Mouse (Mus musculus): ENCODE measurements around the gene D11Wsu47e. TPM values are rescaled to one million over a fixed set of nuclear protein-coding genes. Genes with fewer than 3 reads are reported as not detected.
A peak's percentile ranks its signal among the peaks of the same experiment; 100 is the strongest.

D11Wsu47e gene
- polyA plus RNA-seq, 1 experiment from 2014 or later = 28.8 TPM

DNA sequence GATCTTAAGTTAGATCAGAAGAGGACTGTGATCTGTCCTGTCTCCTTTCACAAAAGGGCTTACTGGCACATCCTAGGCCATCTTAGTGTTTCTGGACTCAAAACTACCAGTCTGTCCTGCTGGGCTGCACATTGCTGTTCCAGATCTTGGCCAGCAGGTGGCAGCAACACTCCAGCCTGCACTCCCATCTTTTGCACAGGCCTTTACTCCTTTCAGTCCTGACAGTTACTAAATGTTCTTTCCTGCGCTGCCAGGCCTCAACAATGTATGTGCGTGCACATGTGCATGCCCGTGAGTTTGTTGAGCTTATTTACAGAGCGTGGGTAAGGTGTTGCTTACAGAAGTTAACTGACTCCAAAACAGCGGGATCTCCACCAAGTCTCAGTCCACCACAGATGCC lies 19.5 kb downstream of the D11Wsu47e start:
- WGBS = 44% methylated on average over 5 of the region's 5 CpGs
- H3K4me1 ChIP-seq (ENCODE audit: control insufficient read depth, insufficient read depth, low read length) = no peaks in the 10 kb centered on the region
- ATAC-seq (ENCODE audit: low FRiP score, low TSS enrichment) (peak; percentile 27; the same call in 1 of the 2 replicates), DNase-seq (peak; percentile 85)
- no peaks in the 10 kb centered on the region for H3K27me3 ChIP-seq (ENCODE audit: control insufficient read depth, insufficient read depth, low read length)
- H3K27ac ChIP-seq (replicated peaks; ENCODE audit: low read depth, low read length) = no peak overlapping the region
- no peak overlapping the region for H3K4me2 ChIP-seq (ENCODE audit: low read length)
- H3K9me3 ChIP-seq (ENCODE audit: control insufficient read depth, low read length) = no peaks in the 10 kb centered on the region
- no peak overlapping the region for H3K4me3 ChIP-seq (replicated peaks; ENCODE audit: low read depth, low read length)
- no peak overlapping the region for H3K9ac ChIP-seq (replicated peaks; ENCODE audit: low read length)
- 0 out of 2 replicates have a peak, but pooled peaks cover 10% of the 10 kb centered on the region for H3K36me3 ChIP-seq (ENCODE audit: control insufficient read depth, insufficient read depth, low read length)

DNA sequence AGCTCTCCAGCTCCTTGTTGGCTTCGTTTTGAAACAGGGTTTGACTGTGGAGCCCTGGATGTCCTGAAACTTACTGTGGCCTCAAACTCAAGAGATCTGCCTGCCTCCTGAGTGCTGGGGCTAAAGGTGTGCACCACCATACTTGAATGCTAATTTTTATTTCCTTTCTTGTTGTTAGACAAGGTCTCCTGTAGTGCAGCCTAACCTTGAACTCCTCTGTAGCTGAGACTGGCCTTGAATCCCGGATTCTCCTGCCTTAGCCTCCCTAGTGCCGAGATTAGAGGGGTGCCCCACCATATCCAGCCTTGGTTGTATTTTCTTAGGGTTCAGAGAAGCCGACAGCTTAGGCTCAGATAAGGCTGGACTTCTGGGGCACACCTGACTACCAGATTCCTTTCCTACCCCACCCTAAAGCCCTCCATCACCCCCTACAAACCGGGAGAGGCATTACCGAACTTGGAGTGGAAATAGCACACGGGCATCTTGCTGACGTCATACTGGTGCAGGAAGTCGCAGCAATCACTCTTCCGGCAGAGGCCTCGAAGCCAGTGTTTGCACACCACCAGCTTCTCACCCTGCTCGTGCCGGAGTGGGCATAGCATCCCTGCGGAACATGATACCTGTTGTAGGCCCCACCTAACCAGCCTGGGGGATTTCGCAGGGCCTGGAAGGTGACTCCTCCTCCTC lies 21.9 kb downstream of the D11Wsu47e start:
- Histone ChIP-seq H3K9me3 (ENCODE audit: control insufficient read depth, low read length) (no peaks in the 10 kb centered on the region), H3K27ac (replicated peaks; ENCODE audit: low read depth, low read length) (no peak overlapping the region), H3K36me3 (ENCODE audit: control insufficient read depth, insufficient read depth, low read length) (0 out of 2 replicates have a peak, but pooled peaks cover 7% of the 10 kb centered on the region), H3K27me3 (ENCODE audit: control insufficient read depth, insufficient read depth, low read length) (no peaks in the 10 kb centered on the region), H3K4me2 (ENCODE audit: low read length) (no peak overlapping the region), H3K4me3 (replicated peaks; ENCODE audit: low read depth, low read length) (no peak overlapping the region), H3K9ac (replicated peaks; ENCODE audit: low read length) (no peak overlapping the region), H3K4me1 (ENCODE audit: control insufficient read depth, insufficient read depth, low read length) (peaks cover 21% of the 10 kb centered on the region)
- no peak for ATAC-seq (ENCODE audit: low FRiP score, low TSS enrichment)
- WGBS = 91% methylated on average over 15 of the region's 15 CpGs
- no peak for DNase-seq

DNA sequence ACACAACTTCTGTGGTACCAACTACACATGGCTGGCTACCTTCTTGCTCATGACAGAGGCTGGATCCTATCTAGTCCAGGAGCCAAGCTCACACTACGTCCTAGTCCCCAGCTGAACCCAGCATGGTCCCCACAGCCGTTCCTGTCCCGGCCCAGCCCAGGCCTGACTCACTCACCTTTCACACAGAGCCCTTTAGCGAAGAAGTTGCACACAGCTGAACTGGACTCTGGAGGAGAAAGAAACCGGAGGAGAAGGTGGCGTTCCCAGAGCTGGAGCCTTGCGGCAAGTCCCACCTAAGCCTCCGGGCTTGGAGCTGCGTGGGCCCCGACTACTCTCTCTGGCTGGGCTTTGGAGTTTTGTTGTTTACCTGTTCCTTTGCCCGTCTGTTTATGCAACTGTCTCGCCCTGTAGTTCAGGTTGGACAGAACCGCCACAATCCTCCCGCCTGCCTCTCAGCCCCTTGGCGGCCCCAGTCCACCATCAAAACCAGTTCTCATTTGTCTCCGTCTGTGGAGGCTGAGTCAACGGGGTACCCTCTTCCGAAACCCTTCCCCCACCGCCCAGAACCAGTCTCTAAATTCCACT lies 24.5 kb downstream of the D11Wsu47e start:
- Histone ChIP-seq H3K9me3 (ENCODE audit: control insufficient read depth, low read length) (no peaks in the 10 kb centered on the region), H3K36me3 (ENCODE audit: control insufficient read depth, insufficient read depth, low read length) (0 out of 2 replicates have a peak, but pooled peaks cover 3% of the 10 kb centered on the region), H3K4me2 (ENCODE audit: low read length) (no peak overlapping the region), H3K27me3 (ENCODE audit: control insufficient read depth, insufficient read depth, low read length) (no peaks in the 10 kb centered on the region), H3K4me3 (replicated peaks; ENCODE audit: low read depth, low read length) (no peak overlapping the region), H3K9ac (replicated peaks; ENCODE audit: low read length) (no peak overlapping the region), H3K27ac (replicated peaks; ENCODE audit: low read depth, low read length) (no peak overlapping the region), H3K4me1 (ENCODE audit: control insufficient read depth, insufficient read depth, low read length) (peaks cover 22% of the 10 kb centered on the region)
- DNase-seq (no peak), ATAC-seq (ENCODE audit: low FRiP score, low TSS enrichment) (no peak)
- WGBS = 54% methylated on average over 19 of the region's 19 CpGs

DNA sequence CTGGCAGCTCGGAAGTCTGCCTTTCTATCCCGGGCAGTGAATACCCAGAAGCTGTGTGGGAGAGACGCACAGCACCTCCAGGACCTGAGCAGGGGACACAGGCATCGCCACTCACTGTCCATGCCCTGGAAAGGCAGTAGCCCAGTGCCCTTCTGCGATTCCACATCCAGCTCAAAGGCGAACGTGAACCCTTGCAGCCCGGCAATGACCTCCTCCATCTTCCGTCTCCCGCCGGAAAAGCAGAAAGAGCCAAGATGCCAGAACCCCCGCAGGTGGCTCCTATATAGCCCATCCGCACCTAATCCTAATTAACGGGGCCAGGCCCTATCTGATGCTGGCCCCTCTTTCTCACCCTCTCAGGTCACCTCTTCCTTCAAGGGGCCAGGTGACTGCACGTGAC lies 25.1 kb downstream of the D11Wsu47e start:
- DNase-seq = no peak
- Histone ChIP-seq H3K27ac (replicated peaks; ENCODE audit: low read depth, low read length) (0 out of 2 replicates have a peak overlapping the region, but pooled peaks have one; percentile 70), H3K36me3 (ENCODE audit: control insufficient read depth, insufficient read depth, low read length) (0 out of 2 replicates have a peak, but pooled peaks cover 3% of the 10 kb centered on the region), H3K9me3 (ENCODE audit: control insufficient read depth, low read length) (no peaks in the 10 kb centered on the region), H3K9ac (replicated peaks; ENCODE audit: low read length) (0 out of 2 replicates have a peak overlapping the region, but pooled peaks have one; percentile 12), H3K4me1 (ENCODE audit: control insufficient read depth, insufficient read depth, low read length) (peaks cover 22% of the 10 kb centered on the region), H3K27me3 (ENCODE audit: control insufficient read depth, insufficient read depth, low read length) (no peaks in the 10 kb centered on the region), H3K4me3 (replicated peaks; ENCODE audit: low read depth, low read length) (no peak overlapping the region), H3K4me2 (ENCODE audit: low read length) (0 out of 2 replicates have a peak overlapping the region, but pooled peaks have one; percentile 12)
- ATAC-seq (ENCODE audit: low FRiP score, low TSS enrichment) = peak; percentile 31; the same call in 1 of the 2 replicates
- WGBS = 12% methylated on average over 15 of the region's 15 CpGs

DNA sequence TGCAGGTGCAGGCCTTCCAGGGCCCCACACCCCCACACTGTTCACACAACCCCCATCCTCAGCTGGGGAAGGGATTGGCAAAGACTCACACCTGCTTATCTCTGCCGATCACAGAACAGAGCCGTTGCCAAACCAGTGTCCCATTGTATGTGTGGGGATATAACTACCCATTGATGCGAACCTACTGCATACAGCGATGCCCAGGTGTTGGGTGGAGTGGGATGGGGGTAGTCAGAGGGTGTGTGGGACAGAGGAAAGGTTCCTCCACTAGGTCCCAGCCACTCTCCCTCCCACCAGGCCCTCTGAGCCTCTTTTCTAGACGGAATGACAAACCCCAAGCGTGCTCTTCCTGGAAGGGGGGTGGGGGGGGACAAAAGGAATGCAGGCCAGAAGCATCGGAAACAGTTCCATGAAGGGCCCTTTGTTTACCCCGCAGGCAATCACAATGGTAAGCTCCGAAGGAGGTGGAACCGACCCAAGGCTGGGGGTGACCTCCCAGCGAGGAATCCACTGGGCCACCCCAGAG lies 25.6 kb downstream of the D11Wsu47e start, which contains the start of gene Cpsf4l:
Cpsf4l (minus strand) TSS at position 287 of the 526 bp plus-strand sequence.
- peak within 1 kb of the TSS; percentile 70 for H3K27ac ChIP-seq (replicated peaks; ENCODE audit: low read depth, low read length)
- 2% methylated on average over 11 of the region's 11 CpGs for WGBS
- peak within 1 kb of the TSS; percentile 32; the same call in 1 of the 2 replicates for H3K9ac ChIP-seq (replicated peaks; ENCODE audit: low read length)
- ATAC-seq (ENCODE audit: low FRiP score, low TSS enrichment) (peak; percentile 51; the same call in 1 of the 2 replicates), DNase-seq (peak; percentile 62)
- peak within 1 kb of the TSS; percentile 12; the same call in 1 of the 2 replicates for H3K4me2 ChIP-seq (ENCODE audit: low read length)
- no peaks in the 10 kb centered on the region for H3K27me3 ChIP-seq (ENCODE audit: control insufficient read depth, insufficient read depth, low read length)
- H3K36me3 ChIP-seq (ENCODE audit: control insufficient read depth, insufficient read depth, low read length) = 0 out of 2 replicates have a peak, but pooled peaks cover 3% of the 10 kb centered on the region
- peaks cover 22% of the 10 kb centered on the region for H3K4me1 ChIP-seq (ENCODE audit: control insufficient read depth, insufficient read depth, low read length)
- no peaks in the 10 kb centered on the region for H3K9me3 ChIP-seq (ENCODE audit: control insufficient read depth, low read length)
- H3K4me3 ChIP-seq (replicated peaks; ENCODE audit: low read depth, low read length) = no peak within 1 kb of the TSS

DNA sequence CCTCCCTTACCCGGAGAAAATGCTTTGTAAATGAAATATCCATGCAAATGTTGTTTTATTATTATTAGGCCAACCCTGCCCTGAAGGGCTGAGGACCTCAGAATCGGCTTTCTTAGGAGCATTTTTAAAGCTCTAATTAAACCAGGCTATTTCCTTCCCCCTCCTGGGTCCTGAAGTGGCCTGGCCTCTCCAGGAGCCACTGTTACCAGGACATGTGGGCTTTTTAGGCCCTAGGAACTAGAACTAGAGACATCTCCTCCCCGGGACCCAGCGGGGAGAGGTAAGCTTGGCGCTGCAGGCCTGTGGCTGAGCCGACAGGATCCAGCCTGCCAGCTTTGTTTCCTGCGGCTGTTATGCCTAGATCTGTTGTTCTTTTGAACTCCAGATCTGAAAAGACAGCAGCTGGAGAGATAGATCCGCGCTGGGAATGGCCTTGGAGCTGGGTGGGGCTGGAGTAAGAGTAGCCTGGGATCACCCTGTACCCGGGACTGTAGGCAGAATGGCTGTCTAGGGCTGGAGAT lies 26.1 kb downstream of the D11Wsu47e start:
- Histone ChIP-seq H3K27me3 (ENCODE audit: control insufficient read depth, insufficient read depth, low read length) (no peaks in the 10 kb centered on the region), H3K9me3 (ENCODE audit: control insufficient read depth, low read length) (no peaks in the 10 kb centered on the region), H3K4me2 (ENCODE audit: low read length) (no peak overlapping the region; the same call in 1 of the 2 replicates), H3K4me1 (ENCODE audit: control insufficient read depth, insufficient read depth, low read length) (peaks cover 22% of the 10 kb centered on the region), H3K4me3 (replicated peaks; ENCODE audit: low read depth, low read length) (no peak overlapping the region), H3K27ac (replicated peaks; ENCODE audit: low read depth, low read length) (peak overlapping the region; percentile 70), H3K9ac (replicated peaks; ENCODE audit: low read length) (peak overlapping the region; percentile 32; the same call in 1 of the 2 replicates), H3K36me3 (ENCODE audit: control insufficient read depth, insufficient read depth, low read length) (0 out of 2 replicates have a peak, but pooled peaks cover 3% of the 10 kb centered on the region)
- DNase-seq (peak; percentile 80), ATAC-seq (ENCODE audit: low FRiP score, low TSS enrichment) (peak; percentile 40; the same call in 1 of the 2 replicates)
- WGBS = under 1% methylated on average over 10 of the region's 10 CpGs

DNA sequence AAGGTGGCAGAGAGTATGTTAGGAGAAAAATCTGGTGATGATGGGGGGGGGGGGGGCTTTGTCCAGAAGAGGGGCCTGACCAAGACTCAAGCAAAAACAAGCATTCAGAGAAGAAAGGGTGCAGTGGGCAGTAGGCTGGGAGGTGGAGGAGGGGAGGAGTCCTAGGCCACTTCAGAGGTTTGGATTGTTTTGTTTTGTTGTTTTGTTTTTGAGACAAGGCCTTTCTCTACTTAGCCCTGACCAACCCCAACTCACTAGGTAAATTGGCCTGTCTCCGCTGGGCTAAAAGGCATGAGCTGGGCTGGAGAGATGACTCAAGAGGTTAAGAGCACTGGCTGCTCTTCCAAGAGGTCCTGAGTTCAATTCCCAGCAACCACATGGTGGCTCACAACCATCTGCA lies 26.8 kb downstream of the D11Wsu47e start:
- 38% methylated on average over 1 of the region's 1 CpGs for WGBS
- no peak overlapping the region; the same call in 1 of the 2 replicates for H3K27ac ChIP-seq (replicated peaks; ENCODE audit: low read depth, low read length)
- no peak for ATAC-seq (ENCODE audit: low FRiP score, low TSS enrichment)
- H3K9me3 ChIP-seq (ENCODE audit: control insufficient read depth, low read length) = no peaks in the 10 kb centered on the region
- H3K4me2 ChIP-seq (ENCODE audit: low read length) = no peak overlapping the region
- H3K4me3 ChIP-seq (replicated peaks; ENCODE audit: low read depth, low read length) = no peak overlapping the region
- H3K36me3 ChIP-seq (ENCODE audit: control insufficient read depth, insufficient read depth, low read length) = 0 out of 2 replicates have a peak, but pooled peaks cover 3% of the 10 kb centered on the region
- H3K27me3 ChIP-seq (ENCODE audit: control insufficient read depth, insufficient read depth, low read length) = no peaks in the 10 kb centered on the region
- no peak for DNase-seq
- no peak overlapping the region for H3K9ac ChIP-seq (replicated peaks; ENCODE audit: low read length)
- H3K4me1 ChIP-seq (ENCODE audit: control insufficient read depth, insufficient read depth, low read length) = peaks cover 22% of the 10 kb centered on the region

DNA sequence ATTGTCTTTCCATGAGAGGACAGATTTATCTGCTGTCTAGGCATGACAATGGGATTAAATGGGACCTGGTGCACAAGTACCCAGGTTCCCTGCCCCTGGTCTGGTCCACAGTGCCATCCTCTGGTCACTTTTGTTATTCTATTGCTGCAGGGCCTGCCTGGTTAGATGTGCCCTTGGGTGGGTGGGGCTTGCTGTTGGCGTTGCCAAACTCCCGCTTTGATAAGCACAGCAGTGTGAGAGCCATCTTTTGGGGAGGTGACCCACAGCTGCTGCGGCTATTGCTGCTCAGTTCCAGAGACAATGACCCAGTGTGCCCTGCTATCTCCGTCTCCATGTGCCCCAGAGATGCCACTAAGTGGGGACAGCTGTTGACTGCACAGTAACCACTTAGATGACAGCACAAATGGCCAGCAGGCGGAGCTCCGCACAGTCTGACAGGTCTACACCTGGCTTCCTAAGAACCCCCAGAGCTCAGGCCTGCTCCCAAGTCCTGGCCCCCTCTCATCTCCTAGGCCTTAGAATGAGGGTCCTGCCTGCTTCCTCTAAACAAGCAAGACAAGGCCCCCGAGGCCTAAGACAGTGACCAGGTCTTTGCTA lies 31.0 kb downstream of the D11Wsu47e start:
- DNase-seq = no peak
- H3K36me3 ChIP-seq (ENCODE audit: control insufficient read depth, insufficient read depth, low read length) = no peaks in the 10 kb centered on the region
- H3K4me1 ChIP-seq (ENCODE audit: control insufficient read depth, insufficient read depth, low read length) = peaks cover 10% of the 10 kb centered on the region
- no peak overlapping the region for H3K27ac ChIP-seq (replicated peaks; ENCODE audit: low read depth, low read length)
- 71% methylated on average over 7 of the region's 7 CpGs for WGBS
- H3K9ac ChIP-seq (replicated peaks; ENCODE audit: low read length) = no peak overlapping the region
- H3K27me3 ChIP-seq (ENCODE audit: control insufficient read depth, insufficient read depth, low read length) = no peaks in the 10 kb centered on the region
- no peak overlapping the region for H3K4me3 ChIP-seq (replicated peaks; ENCODE audit: low read depth, low read length)
- no peak overlapping the region for H3K4me2 ChIP-seq (ENCODE audit: low read length)
- no peaks in the 10 kb centered on the region for H3K9me3 ChIP-seq (ENCODE audit: control insufficient read depth, low read length)
- ATAC-seq (ENCODE audit: low FRiP score, low TSS enrichment) = no peak
